Mouse (Mus musculus) 3134 (cell line): ENCODE results near the gene Rab19.
A peak's percentile ranks its signal among the peaks of the same experiment; 100 is the strongest.
"Not testable (repeated sequence)": the region's sequence is repeated elsewhere in the genome, so short reads cannot be mapped to it uniquely, and the experiment has no call there.

ENCODE experiments used
- DNase-seq: peaks from one replicate; pipeline ENCODE4 v3.0.0-alpha.2; 2011; ENCODE audit warnings: low spot score; ENCODE audit not compliant: insufficient read length; ENCODE audit errors: extremely low read depth

The Rab19 gene

DNA sequence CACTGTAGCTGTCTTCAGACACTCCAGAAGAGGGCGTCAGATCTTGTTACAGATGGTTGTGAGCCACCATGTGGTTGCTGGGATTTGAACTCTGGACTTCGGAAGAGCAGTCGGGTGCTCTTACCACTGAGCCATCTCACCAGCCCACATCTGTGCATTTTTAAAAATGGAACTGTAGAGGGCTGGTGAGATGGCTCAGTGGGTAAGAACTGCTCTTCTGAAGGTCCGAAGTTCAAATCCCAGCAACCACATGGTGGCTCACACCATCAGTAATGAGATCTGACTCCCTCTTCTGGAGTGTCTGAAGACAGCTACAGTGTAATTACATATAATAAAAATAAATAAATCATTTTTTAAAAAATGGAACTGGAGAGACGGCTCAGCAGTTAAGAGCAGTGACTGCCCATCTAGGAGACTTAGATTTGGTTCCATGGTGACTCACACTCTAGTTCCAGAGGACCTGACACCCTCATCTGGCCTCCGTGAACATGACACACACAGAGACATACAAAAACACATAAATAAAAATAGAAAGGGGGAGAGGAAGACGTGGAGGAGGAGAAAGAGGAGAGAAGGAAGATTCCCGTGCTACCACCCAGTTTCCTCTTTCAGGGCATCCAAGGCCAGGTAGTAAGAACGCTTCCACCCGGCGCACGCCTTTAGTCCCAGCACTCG, 2.7 kb upstream of the Rab19 start:
- peak; percentile 10 for DNase-seq

DNA sequence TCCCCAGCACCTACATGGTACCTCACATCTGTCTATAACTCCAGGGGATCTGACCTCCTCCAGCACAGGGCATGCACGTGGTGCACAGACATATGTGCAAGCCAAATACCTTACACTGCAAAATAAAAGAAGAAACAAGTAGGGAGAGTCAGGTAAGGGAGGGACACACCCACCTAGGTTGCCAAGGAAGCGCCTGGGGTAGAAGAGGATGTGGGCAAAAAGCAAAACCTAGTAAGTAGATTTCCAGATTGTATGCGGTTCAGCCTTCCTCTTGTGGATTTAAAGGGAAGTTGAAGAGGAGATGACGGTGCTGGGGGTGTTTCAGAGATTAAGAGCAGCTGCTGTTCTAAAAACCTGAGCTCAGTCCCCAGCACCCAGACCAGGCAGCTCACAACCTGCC, 1.8 kb upstream of the Rab19 start:
- DNase-seq, result no peak

DNA sequence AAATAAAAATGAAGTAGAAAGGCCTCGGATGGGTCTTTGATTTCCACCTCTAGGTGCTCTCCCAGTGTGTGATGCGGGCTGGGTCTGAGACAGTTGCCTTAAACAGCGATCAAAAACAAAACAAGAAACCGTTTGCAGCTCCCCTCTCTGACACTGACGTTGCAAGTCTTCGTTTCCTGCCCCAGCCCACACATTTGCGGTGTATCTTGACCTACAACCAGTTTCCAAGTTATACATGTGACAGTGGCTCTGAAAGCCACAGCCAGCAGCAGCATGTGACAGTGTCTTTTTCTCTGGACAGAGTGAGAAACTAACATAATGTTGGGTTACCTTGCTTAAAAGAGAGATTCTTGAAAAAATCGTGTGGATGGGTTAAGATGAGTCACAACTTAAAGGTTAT, 1.2 kb upstream of the Rab19 start:
- DNase-seq, result no peak

DNA sequence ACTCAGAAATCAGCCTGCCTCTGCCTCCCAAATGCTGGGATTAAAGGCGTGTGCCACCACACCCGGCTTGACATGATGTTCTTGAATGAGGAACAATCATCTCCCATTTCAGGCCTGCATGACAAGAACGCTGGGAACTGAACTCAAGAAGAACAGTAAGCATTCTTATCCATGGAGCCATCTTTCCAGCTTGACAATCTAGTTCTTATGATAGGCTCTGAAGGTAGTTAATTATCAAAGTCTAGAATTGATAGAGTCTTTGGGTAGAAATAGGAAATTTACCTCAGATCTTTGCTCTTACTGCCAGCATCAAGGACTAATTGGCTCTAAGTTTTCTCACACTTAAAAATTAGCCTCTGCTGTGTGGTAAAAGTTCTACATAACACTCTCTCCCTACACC, 699 bp upstream of the Rab19 start:
- DNase-seq, result no peak

DNA sequence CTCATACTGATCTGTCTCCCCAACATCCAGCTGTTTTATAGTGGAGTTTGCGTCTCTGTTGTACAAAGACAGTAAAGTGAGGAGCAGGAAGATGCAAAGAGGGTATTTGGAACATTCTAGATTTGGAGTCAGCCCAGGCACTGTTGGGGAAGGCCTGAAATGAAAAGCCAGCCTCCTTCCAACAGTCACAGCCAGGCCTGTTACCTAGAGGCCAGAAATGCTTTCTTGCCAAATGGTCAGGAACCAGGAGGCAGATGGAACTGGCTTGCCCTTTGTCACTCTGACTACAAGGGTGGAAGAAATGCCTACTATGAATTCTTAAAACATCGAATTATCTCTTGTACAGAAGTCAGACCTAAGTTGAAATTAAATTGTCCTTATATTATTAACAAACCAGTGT, 9.0 kb downstream of the Rab19 start:
- no peak for DNase-seq

DNA sequence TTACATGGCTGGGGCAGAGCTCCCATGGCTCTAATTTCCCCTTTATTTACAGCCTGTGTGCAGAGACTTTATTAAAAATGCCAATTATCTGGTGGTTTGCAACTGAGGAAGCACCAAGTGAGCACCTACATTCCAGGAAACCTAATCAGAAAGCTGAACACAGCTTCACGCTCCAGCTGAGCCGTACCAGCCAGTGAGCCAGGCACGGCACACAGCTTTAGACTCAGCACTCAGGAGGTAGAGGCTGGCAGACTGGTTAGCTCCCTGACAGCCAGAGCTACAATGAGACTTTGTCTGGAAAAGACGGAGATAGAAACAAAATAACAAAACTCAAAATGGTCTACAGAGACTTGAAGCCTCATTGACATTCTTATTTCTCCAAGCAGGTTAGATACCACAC, 14.5 kb downstream of the Rab19 start:
- DNase-seq, result no peak

DNA sequence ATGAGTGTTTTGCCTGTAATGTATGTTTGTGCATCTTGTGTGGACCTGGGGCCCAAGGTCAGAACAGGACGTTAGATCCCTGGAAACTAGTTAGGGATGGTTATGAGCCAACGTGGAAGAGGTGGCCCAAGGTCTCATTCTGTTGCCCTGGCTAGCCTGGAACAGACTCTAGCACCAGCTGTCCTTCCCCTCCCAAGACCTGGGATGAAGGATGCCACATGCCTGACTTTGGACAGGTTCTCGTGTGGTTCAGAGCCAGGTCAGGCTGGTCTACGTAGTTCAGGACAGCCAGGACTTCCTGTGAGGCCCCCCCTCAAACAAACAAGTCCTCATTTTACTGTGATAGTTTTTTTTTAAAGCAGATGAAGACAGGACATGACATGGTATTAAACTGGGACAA, 14.9 kb downstream of the Rab19 start:
- DNase-seq, result no peak

DNA sequence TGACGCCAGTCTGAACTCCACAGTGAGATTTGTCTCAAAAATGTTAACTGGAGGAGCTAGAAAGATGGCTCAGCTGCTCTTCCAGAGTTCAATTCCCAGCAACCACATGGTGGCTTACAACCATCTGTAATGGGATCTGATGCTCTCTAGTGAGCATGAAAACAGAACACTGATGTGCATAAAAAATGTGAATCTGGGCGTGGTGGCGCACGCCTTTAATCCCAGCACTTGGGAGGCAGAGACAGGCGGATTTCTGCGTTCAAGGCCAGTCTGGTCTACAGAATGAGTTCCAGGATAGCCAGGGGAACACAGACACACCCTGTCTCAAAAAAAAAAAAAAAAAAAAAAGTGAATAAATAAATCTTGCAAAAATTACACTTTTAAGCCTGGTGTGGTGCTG, 16.1 kb downstream of the Rab19 start:
- no peak for DNase-seq

DNA sequence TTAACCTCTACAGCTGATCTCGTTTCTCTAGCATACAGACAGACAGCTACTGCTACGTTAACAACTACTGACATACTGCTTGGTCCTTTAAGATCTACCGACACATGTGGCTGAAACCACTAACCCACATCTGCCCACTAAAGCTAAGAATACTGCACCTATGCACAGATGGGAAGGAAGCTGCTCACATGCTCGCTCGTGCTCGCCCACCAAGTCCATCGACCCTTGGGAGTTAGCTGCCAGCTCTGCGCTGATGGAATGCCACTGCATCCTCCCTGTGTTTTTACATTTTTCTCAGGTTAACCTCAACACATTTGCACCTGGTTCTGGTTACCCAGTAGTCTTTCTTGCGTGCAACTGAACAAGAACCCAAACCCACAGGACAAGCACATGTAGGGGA, 17.4 kb downstream of the Rab19 start:
- no peak for DNase-seq

DNA sequence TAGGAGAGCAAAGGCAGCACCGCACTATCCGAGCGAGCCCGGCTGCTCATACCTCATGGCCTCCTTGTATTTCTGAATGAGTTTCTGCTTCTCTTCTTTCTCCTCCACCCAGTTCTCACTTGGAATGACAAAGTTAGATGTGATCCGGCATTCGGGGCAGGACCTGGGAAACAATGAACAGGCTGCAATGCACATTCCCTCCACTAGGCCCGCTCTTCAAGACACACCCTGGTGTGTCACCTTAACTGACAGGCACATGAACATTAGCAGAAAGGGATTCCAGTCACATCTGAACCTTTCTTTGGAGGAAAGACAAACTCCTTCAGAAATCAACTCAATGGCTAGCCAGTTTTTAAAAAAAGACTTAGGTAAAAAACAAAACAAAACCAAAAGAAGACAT, 19.4 kb downstream of the Rab19 start:
- DNase-seq, result peak; percentile 11

DNA sequence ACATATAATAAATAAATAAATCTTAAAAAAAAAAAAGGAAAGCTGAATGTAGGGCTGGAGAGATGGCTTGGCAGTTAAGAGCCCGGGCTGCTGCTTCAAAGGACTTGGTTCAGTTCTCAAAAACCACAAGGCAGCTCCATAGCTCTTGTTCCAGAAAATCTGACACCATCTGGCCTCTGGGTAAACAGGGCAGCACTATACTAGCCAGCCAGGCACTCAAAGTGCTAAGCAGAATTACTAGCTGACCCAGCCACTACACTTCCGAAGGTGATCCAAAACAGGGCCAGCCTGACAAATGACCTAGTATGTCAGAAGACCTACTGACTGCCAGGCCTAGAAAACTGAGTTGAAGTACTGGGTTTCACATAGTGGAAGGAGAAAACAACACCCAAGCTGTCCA, 22.2 kb downstream of the Rab19 start:
- DNase-seq, result no peak

DNA sequence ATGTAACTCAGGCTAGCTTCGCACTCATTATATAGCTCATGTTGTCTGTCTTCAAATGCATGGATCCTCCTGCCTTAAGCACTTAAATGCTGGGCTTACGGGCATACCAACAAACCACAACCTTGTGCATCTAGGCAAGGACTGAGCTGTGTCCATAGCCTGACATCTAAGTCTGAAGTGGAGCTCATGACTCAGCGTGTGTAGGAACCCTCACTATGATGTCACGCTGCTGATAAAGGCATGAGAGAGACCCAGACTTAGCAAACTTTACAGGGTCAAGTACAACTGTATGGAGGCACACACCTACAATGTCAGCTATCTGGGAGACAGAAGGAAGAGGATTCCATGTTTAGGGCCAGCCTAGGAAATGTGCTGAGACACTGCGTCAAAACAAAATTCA, 25.5 kb downstream of the Rab19 start:
- DNase-seq, result no peak

DNA sequence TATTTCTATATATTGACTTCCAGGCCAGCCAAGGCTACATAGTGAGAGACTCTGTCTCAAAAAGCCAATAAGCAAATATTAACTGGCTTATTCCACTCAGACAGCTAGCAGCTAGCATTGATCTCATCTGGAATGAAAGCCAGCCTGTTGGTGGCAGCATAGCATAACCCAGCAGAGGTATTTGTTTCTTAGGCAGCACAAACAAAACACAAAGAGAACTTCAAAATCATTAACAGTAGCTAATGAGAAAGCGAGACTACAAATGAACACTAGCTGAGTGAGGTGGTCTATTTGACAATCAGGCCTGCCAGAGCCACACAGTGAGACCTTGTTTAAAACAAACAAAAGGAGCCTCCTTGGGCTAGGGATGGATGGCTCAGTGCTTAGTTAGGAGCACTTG, 33.1 kb downstream of the Rab19 start:
- no peak for DNase-seq

DNA sequence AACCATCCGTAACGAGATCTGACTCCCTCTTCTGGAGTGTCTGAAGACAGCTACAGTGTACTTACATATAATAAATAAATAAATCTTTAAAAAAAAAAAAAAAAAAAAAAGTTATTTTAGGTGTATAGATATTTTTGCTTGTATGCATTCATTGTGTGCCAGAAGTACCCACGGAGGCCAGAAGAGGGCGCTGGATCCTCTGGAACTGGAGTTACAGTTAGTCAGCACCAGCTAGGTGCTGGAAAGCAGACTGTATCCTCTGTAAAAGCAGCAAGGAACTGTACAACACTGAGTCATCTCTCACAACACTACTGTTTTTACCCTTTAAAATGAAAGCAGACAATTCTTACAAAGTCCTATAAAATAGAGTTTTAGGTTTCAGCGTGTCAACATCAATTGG, 34.8 kb downstream of the Rab19 start:
- DNase-seq, result peak; percentile 21

DNA sequence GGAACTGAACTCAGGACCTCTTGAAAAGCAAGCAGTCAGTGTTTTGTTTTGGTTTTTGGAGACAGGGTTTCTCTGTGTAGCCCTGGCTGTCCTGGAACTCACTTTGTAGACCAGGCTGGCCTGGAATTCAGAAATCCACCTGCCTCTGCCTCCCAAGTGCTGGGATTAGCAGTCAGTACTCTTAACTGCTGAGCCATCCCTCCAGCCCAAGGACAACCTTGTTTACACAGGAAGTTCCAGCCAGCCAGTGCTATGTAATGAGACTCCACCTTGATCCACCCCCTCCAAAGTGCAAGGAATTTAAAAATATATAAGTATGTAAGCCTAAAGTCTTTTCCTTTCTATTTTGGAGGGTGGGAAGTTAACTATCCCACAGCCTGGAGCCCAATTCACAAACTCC, 35.7 kb downstream of the Rab19 start:
- not testable (repeated sequence) for DNase-seq

DNA sequence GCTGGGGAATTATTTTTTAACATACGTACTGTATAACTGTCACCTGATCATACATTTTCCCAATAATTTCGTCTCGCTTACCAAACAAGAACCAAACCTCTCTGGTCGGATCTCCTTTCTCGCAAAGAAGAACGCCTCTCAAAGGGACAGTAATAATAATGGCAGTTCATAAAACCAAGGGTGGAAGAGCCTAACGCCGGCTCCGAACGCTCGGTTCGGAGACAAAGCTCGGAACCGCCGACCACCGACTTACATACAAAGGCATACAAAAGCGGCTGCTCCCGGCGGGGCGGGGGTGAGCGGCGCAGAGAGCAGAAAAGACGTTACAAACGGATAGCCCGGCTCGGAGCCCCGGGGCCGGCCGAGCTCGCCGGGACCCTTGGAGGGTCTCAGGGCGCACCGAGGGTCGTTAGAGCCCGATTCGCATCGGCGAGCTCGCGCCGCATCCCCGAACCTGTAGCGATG, 38.4 kb downstream of the Rab19 start:
- DNase-seq, result no peak

DNA sequence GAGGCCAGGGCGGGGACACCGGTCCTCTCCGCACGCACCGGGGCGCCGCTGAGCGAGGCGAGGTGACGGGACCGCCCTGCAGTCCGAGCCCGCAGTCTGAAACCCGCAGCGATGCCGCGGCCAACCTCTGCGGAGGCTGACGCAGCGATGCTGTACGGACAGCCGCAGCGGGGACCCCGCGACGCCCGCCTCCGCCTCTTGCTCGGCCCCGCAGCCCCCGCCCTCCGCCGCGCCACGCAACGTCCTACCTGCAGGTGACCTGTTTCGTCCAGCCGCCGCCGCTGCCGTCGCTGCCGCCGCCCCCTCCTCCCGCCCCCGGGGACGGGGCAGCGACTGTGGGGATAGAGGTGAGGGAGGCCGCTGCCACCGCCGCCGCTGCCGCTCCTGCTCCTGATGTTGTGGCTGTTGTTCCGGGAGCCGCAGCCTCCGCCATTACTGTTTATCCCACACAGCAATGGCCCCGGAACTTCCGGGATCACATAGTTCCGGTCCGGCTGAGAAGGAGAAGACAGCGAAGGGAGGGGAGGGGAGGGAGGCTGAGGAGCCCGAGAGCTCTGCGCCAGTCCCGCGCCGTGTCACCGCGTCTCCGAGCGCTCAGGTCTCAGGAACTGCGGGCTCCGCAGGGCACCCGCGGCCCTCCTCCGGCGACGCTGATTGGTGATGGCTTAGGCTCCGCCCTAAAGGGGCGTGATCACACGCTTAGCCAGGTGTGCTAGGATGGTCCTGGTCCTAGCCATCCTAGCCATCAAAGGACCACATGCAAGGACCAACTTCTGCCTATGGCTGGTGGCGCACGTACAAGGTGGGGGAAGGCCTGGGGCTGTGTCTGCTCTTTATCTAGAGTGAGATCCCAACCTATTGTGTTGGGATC, 39.1 kb downstream of the Rab19 start, which contains the start of gene Mkrn1:
Gene Mkrn1 (minus strand): TSS at position 612 of the 871 bp plus-strand sequence.
- DNase-seq, result peak; percentile 71

DNA sequence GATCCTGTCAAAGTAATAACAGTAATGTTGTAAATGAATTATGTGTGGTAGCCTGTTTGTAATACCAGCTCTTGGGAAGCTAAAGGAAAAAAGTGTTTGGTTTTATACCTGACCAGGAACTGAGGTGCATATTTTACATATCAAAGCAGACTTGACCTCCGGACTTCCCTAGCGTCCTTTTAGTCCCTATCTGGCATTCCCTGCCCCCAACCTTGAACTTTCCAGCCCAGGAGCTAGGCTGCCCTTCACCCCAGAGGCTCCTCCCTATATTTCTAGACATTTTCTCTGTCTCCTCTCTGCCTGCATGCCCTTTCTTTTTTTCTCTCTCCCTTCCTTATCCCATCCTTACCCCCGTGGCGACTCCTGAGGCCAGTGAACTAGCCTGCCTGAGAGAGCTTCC, 39.9 kb downstream of the Rab19 start:
- no peak for DNase-seq

DNA sequence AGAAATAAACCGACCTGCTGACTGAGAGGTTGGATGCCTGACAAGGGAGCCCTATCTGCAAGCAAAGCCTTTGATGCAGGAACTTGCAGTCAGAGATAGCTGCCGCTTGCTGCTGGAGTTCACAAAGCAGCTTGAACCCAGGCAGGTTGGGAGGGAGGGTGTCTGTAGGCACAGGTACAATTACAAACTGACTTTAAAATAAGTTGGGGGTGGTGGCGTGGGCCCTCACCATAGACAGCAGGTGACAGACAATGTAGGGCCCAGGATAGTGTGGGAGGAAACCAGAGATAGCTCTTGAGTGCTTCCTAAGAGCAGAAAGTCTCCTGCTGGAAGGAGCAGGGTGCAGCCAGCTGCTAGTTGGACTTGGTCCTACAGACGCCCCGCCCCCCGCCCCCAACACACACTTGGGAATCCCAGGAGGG, 42.2 kb downstream of the Rab19 start:
- DNase-seq, result no peak

DNA sequence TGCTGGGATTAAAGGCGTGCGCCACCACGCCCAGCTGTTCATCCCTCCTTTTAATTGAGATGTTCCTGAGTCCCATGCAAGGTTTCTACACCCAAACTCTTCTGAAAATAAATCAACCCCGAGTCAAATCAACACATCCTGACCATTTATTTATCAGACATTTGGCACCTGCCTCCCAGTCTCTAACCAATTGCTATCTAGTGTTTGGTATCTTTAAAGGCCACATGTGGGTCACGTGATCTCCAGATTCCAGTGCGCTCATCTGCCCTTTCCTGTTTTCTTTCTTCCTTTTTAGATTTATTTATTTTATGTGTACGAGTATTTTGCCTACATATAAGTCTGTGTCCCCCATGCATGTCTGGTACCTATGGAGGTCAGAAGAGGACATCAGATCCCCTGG, 42.7 kb downstream of the Rab19 start:
- no peak for DNase-seq

DNA sequence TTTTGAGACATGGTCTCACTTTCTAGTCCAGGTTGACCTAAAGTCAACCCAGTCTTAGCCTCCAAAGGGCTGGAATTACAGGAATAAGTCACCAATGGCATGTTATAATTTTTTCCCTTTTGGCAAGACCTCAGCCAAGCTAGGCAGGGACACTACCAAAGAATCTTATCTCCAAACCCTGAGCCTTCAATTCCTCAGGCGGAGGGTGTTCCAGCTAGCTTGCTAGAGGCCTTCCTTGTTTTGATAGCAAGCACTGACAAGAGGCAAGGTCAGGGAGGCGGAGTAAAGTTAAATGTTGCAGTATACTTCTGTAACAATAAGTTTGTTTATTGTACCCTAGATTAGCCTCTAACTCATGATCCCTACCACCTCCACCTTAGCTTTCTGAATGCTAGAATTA, 44.2 kb downstream of the Rab19 start:
- DNase-seq, result no peak

DNA sequence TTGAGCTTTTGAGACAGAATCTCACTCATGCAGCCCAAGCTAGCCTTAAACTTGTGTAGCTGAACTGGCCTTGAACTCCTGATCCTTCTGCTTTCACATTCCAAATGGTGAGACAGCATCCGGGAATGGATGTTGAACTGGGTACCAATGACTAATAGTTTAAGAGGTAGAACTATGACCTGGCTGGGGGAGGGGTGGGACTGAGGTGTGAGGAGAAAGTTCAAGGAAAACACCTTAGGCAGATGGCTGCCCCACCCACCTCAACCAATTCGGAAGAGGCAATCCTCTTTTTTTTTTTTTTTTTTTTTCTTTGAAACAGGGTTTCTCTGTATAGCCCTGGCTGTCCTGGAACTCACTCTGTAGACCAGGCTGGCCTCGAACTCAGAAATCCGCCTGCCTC, 45.8 kb downstream of the Rab19 start:
- no peak for DNase-seq
